Mouse (Mus musculus) heart, embryonic 10.5 days (tissue): ENCODE data around the gene Glis1. TPM values are rescaled to one million over a fixed set of nuclear protein-coding genes. Genes with fewer than 3 reads are reported as not detected.
A peak's percentile ranks its signal among the peaks of the same experiment; 100 is the strongest.

Experiments
- DNase-seq: peaks from one replicate; pipeline ENCODE4 v3.0.0-alpha.2; 2017; ENCODE audit warnings: low spot score
- H3K27ac ChIP-seq: fragments of 300-500 bp; sonication (generic); 2 replicates; pipeline ENCODE4 v1.5.1; 2016; ENCODE audit warnings: mild to moderate bottlenecking
- H3K27me3 ChIP-seq: fragments of 300-500 bp; sonication (generic); 2 replicates; pipeline ENCODE4 v1.6.1; 2016; ENCODE audit warnings: mild to moderate bottlenecking; ENCODE audit not compliant: poor library complexity, insufficient read depth, severe bottlenecking
- H3K36me3 ChIP-seq: fragments of 300-500 bp; sonication (generic); 2 replicates; pipeline ENCODE4 v1.6.1; 2016; ENCODE audit warnings: mild to moderate bottlenecking, moderate library complexity
- H3K4me1 ChIP-seq: fragments of 300-500 bp; sonication (generic); 2 replicates; pipeline ENCODE4 v1.6.1; 2016; ENCODE audit warnings: mild to moderate bottlenecking
- H3K4me3 ChIP-seq: fragments of 300-500 bp; sonication (generic); 2 replicates; pipeline ENCODE4 v1.5.1; 2016; ENCODE audit warnings: mild to moderate bottlenecking, moderate library complexity
- H3K9me3 ChIP-seq: fragments of 300-500 bp; sonication (generic); 2 replicates; pipeline ENCODE4 v1.6.1; 2016; ENCODE audit warnings: mild to moderate bottlenecking, moderate library complexity
- WGBS: fragments of 180-500 bp; shearing (Covaris S2); methylation state at CpG from one replicate; pipeline ENCODE4 v1.1.7; 2016; 5-methylcytosine and 5-hydroxymethylcytosine counted together
- microRNA-seq: library from miRNA; unstranded; fragments of <30 nt; microRNA quantifications from one replicate; pipeline ENCODE4, GENCODE M21; 2017
- polyA plus RNA-seq: library from polyadenylated mRNA; unstranded; fragments of >200 nt; fragmentation: Nextera tagmentation; extraction: Ambion mirVana; gene quantifications from 2 replicates; pipeline ENCODE4 v1.2.1, GENCODE M21; 2016

Gene Glis1
- polyA plus RNA-seq, 1 experiment from 2014 or later: 2.0 TPM

- DNase-seq: no peak
Measured at GRCm38 (mm10) chr4:107670731-107671130, 236.3 kb downstream of the Glis1 start.

DNA sequence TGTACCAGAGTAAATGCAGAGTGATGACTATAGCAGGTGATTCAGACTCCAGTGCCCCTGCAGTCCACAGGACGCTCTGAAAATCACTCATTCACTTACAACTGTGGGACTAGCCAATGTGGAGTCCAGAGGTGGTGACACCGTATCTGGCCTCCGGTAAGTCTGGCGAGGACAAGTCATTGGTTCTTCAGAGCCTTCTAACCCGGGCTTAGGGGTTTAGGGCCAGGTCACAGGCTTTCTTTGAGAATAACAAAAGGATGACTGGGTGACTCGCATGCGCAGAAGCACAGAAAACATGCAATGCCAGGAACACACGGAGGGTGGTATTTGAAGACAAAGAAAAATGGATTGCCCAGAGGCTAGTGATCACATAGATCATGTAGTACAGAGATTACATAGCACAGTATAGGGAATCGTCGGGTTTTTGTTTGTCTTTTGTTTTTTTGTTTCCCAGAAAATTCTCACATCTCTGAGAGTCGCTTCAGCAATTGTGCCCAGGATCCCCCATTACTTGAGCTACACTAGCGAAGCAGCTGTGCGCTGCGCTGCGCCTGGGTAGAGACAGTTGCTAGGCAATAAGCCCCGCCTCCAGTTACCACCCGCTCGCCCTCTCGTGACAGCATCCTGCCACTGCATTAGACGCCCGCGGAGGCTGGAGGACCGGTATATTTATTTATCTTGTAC, 239.4 kb downstream of the Glis1 start:
- WGBS: 21% methylated on average over 23 of the region's 23 CpGs
- peaks cover 67% of the 10 kb centered on the region for H3K27me3 ChIP-seq
- no peaks in the 10 kb centered on the region for H3K36me3 ChIP-seq
- no peak overlapping the region for H3K27ac ChIP-seq
- 0 out of 2 replicates have a peak, but pooled peaks cover 7% of the 10 kb centered on the region for H3K4me1 ChIP-seq
- peak; percentile 90 for DNase-seq
- H3K4me3 ChIP-seq: no peak overlapping the region
- H3K9me3 ChIP-seq: no peaks in the 10 kb centered on the region

More at GRCm38 (mm10) chr4:107670731-107671130, 236.3 kb downstream of the Glis1 start:
- WGBS: 66% methylated on average over 5 of the region's 5 CpGs
- Histone ChIP-seq H3K27me3 (peaks cover 52% of the 10 kb centered on the region), H3K4me1 (0 out of 2 replicates have a peak, but pooled peaks cover 7% of the 10 kb centered on the region), H3K36me3 (no peaks in the 10 kb centered on the region), H3K9me3 (no peaks in the 10 kb centered on the region), H3K27ac (no peak overlapping the region), H3K4me3 (no peak overlapping the region)

DNA sequence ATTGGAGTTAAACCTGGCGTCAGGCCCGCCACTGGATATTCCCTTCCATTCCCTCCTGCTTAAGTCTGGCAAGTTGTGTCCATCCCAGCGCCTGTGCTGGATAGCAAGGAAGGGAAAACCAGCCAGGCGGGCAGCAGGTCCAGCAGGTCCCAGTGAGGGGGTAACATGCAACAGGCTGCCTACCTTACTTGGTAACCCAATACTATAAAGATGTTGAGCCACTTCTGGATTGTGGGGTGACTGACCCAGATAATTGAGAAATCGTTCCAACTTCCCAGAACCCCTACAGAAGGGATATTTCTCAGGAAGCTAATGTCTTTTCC, 239.9 kb downstream of the Glis1 start:
- no peak overlapping the region for H3K27ac ChIP-seq
- no peak for DNase-seq
- no peaks in the 10 kb centered on the region for H3K36me3 ChIP-seq
- H3K4me1 ChIP-seq: peaks cover 8% of the 10 kb centered on the region; the same call in 1 of the 2 replicates
- H3K9me3 ChIP-seq: no peaks in the 10 kb centered on the region
- 33% methylated on average over 5 of the region's 5 CpGs for WGBS
- no peak overlapping the region for H3K4me3 ChIP-seq
- peaks cover 72% of the 10 kb centered on the region for H3K27me3 ChIP-seq

GRCm38 (mm10) chr4:107675645-107676044, 241.3 kb downstream of the Glis1 start:
- peaks cover 72% of the 10 kb centered on the region for H3K27me3 ChIP-seq
- 64% methylated on average over 10 of the region's 10 CpGs for WGBS
- no peak overlapping the region for H3K27ac ChIP-seq
- no peaks in the 10 kb centered on the region for H3K36me3 ChIP-seq
- DNase-seq: no peak
- H3K9me3 ChIP-seq: no peaks in the 10 kb centered on the region
- H3K4me3 ChIP-seq: no peak overlapping the region
- peaks cover 22% of the 10 kb centered on the region for H3K4me1 ChIP-seq

GRCm38 (mm10) chr4:107680311-107681098, 246.1 kb downstream of the Glis1 start:
- 31% methylated on average over 15 of the region's 15 CpGs for WGBS
- H3K27me3 ChIP-seq: peaks cover 55% of the 10 kb centered on the region
- H3K27ac ChIP-seq: peak overlapping the region; percentile 70

DNA sequence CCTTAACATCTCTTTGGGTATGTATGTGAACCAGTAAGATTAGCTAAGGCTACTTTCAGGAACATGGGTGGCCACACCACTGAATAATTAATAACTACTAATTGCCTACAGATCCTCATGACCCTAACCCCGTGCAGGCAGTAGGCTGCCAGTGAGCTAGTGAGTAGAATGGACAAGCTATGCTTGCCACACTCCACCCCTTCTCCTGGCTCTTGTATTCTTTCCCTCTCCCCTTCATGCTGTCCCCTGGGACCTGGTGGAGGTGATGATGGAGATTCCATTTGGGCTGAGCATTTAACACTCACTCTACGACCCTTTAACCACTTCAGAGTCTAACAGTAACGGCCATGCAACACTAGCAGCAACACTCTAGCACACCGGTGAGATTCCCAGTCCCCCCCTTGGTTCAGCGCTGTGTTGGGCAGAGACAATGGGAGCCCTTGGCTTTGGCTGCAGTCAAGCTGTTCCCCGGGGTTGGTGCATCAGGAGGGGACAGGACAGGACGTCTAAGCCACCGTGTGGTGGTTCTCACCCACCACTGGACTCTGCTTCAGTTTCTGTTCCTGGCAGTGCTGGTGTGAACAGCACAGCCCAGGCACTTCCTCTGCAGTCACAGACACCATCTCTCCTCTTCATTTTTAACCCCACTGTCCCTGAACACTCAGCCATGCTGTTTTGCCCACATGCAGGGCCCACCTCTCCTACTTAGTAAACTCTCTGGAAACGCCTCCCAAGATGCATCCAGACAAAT, 246.9 kb downstream of the Glis1 start:
- Histone ChIP-seq H3K36me3 (no peaks in the 10 kb centered on the region), H3K27ac (no peak overlapping the region)
- no peak for DNase-seq

More at GRCm38 (mm10) chr4:107680311-107681098, 246.1 kb downstream of the Glis1 start:
- Histone ChIP-seq H3K4me1 (peaks cover 34% of the 10 kb centered on the region), H3K4me3 (no peak overlapping the region), H3K9me3 (no peaks in the 10 kb centered on the region), H3K36me3 (no peaks in the 10 kb centered on the region)
- no peak for DNase-seq

GRCm38 (mm10) chr4:107683006-107683756, 248.8 kb downstream of the Glis1 start:
- Histone ChIP-seq H3K4me1 (peaks cover 47% of the 10 kb centered on the region), H3K36me3 (no peaks in the 10 kb centered on the region), H3K9me3 (no peaks in the 10 kb centered on the region), H3K4me3 (no peak overlapping the region), H3K27me3 (peaks cover 37% of the 10 kb centered on the region), H3K27ac (no peak overlapping the region)
- WGBS: 79% methylated on average over 37 of the region's 37 CpGs
- no peak for DNase-seq

More for the DNA sequence above, 246.9 kb downstream of the Glis1 start:
- WGBS: 40% methylated on average over 9 of the region's 9 CpGs
- Histone ChIP-seq H3K4me1 (peaks cover 34% of the 10 kb centered on the region), H3K4me3 (no peak overlapping the region), H3K9me3 (no peaks in the 10 kb centered on the region), H3K27me3 (peaks cover 47% of the 10 kb centered on the region)

DNA sequence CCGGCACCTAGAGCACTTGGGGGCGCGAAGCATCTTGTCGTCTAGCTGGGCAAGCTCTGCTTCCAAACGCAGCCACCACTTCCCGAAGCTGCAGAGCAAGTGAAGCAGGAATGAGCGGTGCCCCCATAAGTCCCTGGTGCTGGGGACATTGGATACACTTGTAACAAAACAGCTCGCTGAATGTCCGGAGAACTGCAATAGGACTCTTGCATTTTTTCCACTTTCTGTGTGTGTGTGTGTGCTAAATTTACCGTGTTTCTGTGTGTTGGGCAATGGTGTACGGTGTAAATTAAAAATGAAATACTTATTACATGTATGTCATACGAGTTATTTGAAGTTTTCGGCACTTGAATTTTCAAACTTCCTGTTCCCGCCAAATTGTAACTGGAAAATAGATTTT, 249.7 kb downstream of the Glis1 start, which contains the start of gene Dmrtb1:
TSS of gene Dmrtb1 (minus strand) at position 101 of the 400 bp plus-strand sequence.
- WGBS: 83% methylated on average over 14 of the region's 14 CpGs
- Histone ChIP-seq H3K27ac (no peak within 1 kb of the TSS), H3K27me3 (peaks cover 34% of the 10 kb centered on the region), H3K9me3 (no peaks in the 10 kb centered on the region), H3K4me3 (no peak within 1 kb of the TSS), H3K4me1 (peaks cover 50% of the 10 kb centered on the region), H3K36me3 (no peaks in the 10 kb centered on the region)
- DNase-seq: no peak

Small RNA genes lying within 50 kb of the gene (microRNA-seq; reads per million reads assigned to microRNA genes)
- not detected for gene Gm24804

Other genes with a start within 250 kb of the Glis1 start
- not detected in 2 replicates for gene Ldlrad1, start 225.4 kb upstream of the Glis1 start, polyA plus RNA-seq
- 81.7 and 86.6 TPM in 2 replicates for gene Lrrc42, start 181.1 kb upstream of the Glis1 start, polyA plus RNA-seq
- 39.4 and 43.4 TPM in 2 replicates for gene Hspb11, start 181.0 kb upstream of the Glis1 start, polyA plus RNA-seq
- not detected in 2 replicates for gene Dio1, start 127.4 kb upstream of the Glis1 start, polyA plus RNA-seq
- 43.3 and 45.4 TPM in 2 replicates for gene Yipf1, start 120.2 kb upstream of the Glis1 start, polyA plus RNA-seq
- 38.1 and 39.3 TPM in 2 replicates for gene Ndc1, start 66.8 kb upstream of the Glis1 start, polyA plus RNA-seq
- gene Dmrtb1, start 249.6 kb downstream of the Glis1 start, polyA plus RNA-seq: 0.14 and 0.25 TPM in 2 replicates